Comparison of ENCODE assay signal across 8 mouse cellular contexts in the genomic region with DNA sequence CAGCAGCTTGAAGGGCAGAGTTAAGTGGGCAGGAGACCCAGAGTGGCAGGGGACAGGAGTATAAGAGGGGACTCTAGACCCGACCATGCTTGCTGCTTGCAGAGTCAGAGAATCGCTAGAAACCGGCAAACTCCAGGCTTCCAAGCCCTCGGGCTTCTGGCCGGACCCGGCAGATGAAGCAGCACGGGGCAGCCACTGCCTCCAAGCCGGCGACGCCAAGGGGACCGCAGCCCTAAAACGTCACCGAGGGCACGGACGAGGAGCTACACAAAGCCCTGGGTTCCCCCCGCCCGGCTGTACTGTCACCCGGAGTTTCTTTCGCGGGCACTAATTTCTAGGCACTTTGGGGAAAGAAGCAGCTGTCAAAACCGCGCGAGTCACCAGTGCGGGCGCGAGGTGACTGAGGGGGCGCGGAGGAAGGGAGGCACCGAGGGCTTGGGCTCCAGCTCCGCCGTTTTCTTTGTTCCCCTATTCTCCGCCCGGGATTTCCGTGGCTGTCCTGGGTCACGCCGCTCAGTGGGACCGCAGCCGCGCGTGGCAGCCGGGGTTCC. TPM values are rescaled to one million over a fixed set of nuclear protein-coding genes. Genes with fewer than 3 reads are reported as not detected.
DNase-seq lines count a peak whose midpoint lies in the region; ATAC-seq lines count a peak whose summit lies in the region.

No protein-coding gene starts in this region.

- H3K36me3 ChIP-seq in neural tube, embryonic 12.5 days, result no peaks in the 10 kb centered on the region

- H3K27me3 ChIP-seq in neural tube, embryonic 12.5 days (replicated peaks), result no peaks in the 10 kb centered on the region

- H3K4me1 ChIP-seq in neural tube, embryonic 12.5 days, result peaks cover 24% of the 10 kb centered on the region

- H3K27ac ChIP-seq in neural tube, embryonic 12.5 days, result peak overlapping the region; percentile 99

- H3K4me2 ChIP-seq in neural tube, embryonic 12.5 days (replicated peaks), result peak overlapping the region; percentile 65

- peak overlapping the region; percentile 96 for H3K9ac ChIP-seq in neural tube, embryonic 12.5 days

- H3K9me3 ChIP-seq in neural tube, embryonic 12.5 days, result no peaks in the 10 kb centered on the region

- peak; percentile 69 for DNase-seq in embryo, embryonic 10.5 days (ENCODE audit: low spot score)
- peak; percentile 35 to 61 for DNase-seq in gastrocnemius, postnatal 4 days (ENCODE audit: low spot score in 2 of 2)
- peak; percentile 61 for DNase-seq in kidney, adult 9 months
- peak; percentile 55 to 60 for DNase-seq in lung, adult 18-20 months
- DNase-seq in thymus, postnatal 4 days, result peak; percentile 77

- ATAC-seq in CD4-positive, CD25-positive, alpha-beta regulatory T cell, adult 4 months, result peak; percentile 30
- peak; percentile 25 for ATAC-seq in activated CD4-positive, CD25-positive, alpha-beta regulatory T cell, adult 4 months
- peak; percentile 81 for ATAC-seq in neural tube, embryonic 12.5 days (ENCODE audit: low FRiP score, low read depth)

- 0% methylated on average over 41 of the region's 41 CpGs for WGBS in neural tube, embryonic 12.5 days

- H3K4me3 ChIP-seq in neural tube, embryonic 12.5 days, result peak overlapping the region; percentile 80

RNA-seq across cellular contexts. Expression of a gene that starts 10.0 kb away (rescaled TPM):
- 10 to 100 TPM; 46.5 to 51.5 TPM for polyA plus RNA-seq in CD4-positive, CD25-positive, alpha-beta regulatory T cell, adult 4 months (2017; shearing (Covaris generic))
- 10 to 100 TPM; 50.6 to 63.3 TPM for polyA plus RNA-seq in activated CD4-positive, CD25-positive, alpha-beta regulatory T cell, adult 4 months (2017; shearing (Covaris generic))
- 10 to 100 TPM; 47.9 to 59.3 TPM for total RNA-seq in gastrocnemius, postnatal 4 days (2021)
- 74.9 and 76.6 TPM in 2 replicates for polyA plus RNA-seq in neural tube, embryonic 12.5 days (2016; fragmentation: Nextera tagmentation; extraction: Ambion mirVana)

Comparison
In these comparisons a context has a peak if more than half of its experiments do, and no peak if none do; other contexts are left out.
1. Peak in every context shown above with its lines: DNase-seq, ATAC-seq, H3K4me3 ChIP-seq and H3K27ac ChIP-seq.
2. ATAC-seq: peak in every context shown above with its lines; median percentile 81 in neural tube, embryonic 12.5 days; 30 in CD4-positive, CD25-positive, alpha-beta regulatory T cell, adult 4 months; 25 in activated CD4-positive, CD25-positive, alpha-beta regulatory T cell, adult 4 months.